Mouse (Mus musculus) cerebellum, adult 2 months (tissue): ENCODE measurements around the gene Aars. TPM values are rescaled to one million over a fixed set of nuclear protein-coding genes. Genes with fewer than 3 reads are reported as not detected.
A peak's percentile ranks its signal among the peaks of the same experiment; 100 is the strongest.
"Not testable (repeated sequence)": the region's sequence is repeated elsewhere in the genome, so short reads cannot be mapped to it uniquely, and the experiment has no call there.

ENCODE experiments used
- DNase-seq, 2 experiments: peaks; one replicate each; pipeline ENCODE4 v3.0.0; 2021
- H3K27ac ChIP-seq: fragments of 200-500 bp; 2 replicates; pipeline ENCODE4 v1.5.1; 2012; ENCODE audit warnings: low read length, control low read depth, inconsistent platforms; ENCODE audit not compliant: insufficient read depth
- H3K27me3 ChIP-seq: fragments of 200-500 bp; 2 replicates; pipeline ENCODE4 v1.6.1; 2012; ENCODE audit warnings: inconsistent platforms, mild to moderate bottlenecking, low read length, moderate library complexity; ENCODE audit not compliant: control insufficient read depth, insufficient read depth
- H3K4me1 ChIP-seq: fragments of 200-500 bp; 2 replicates; pipeline ENCODE4 v1.6.1; 2011; ENCODE audit warnings: low read length; ENCODE audit not compliant: control insufficient read depth, insufficient read depth
- H3K4me3 ChIP-seq: fragments of 200-500 bp; replicated peaks from 2 replicates; pipeline ENCODE3; 2011; ENCODE audit warnings: mild to moderate bottlenecking, low read depth, low read length, control low read depth; ENCODE audit not compliant: insufficient read depth
- CTCF ChIP-seq: fragments of 200-500 bp; IDR thresholded peaks from 2 replicates; pipeline ENCODE4 v1.5.1; 2011; ENCODE audit warnings: low read depth, mild to moderate bottlenecking, control low read depth, low read length, moderate library complexity, borderline replicate concordance; ENCODE audit not compliant: insufficient read depth
- POLR2A ChIP-seq: fragments of 200-500 bp; IDR thresholded peaks from 2 replicates; pipeline ENCODE4 v1.6.1; 2011; ENCODE audit warnings: low read length, control low read depth, borderline replicate concordance; ENCODE audit not compliant: insufficient read depth
- WGBS: fragments of 180-500 bp; shearing (Covaris S2); methylation state at CpG from one replicate; pipeline ENCODE4 v1.1.7; 2018; 5-methylcytosine and 5-hydroxymethylcytosine counted together
- polyA plus RNA-seq: library from polyadenylated mRNA; depleted of rRNA; stranded (reverse); fragments of >200 nt; gene quantifications from 2 replicates; pipeline ENCODE4 v1.2.3, GENCODE M21; 2012; rRNA removed

Gene Aars
- polyA plus RNA-seq, result 101 and 108 TPM in 2 replicates

GRCm38 (mm10) chr8:111032916-111033315, at the start of gene Aars:
TSS of gene Aars (plus strand) at chr8:111033144.
- peak within 1 kb of the TSS; percentile 72 for H3K27ac ChIP-seq
- TF ChIP-seq POLR2A (no peak), CTCF (no peak)
- no peak for DNase-seq
- 96% methylated on average over 7 of the region's 7 CpGs for WGBS
- H3K27me3 ChIP-seq, result no peaks in the 10 kb centered on the region
- peaks cover 3% of the 10 kb centered on the region; the same call in 1 of the 2 replicates for H3K4me1 ChIP-seq
- peak within 1 kb of the TSS; percentile 94 for H3K4me3 ChIP-seq

GRCm38 (mm10) chr8:110987805-110988744, 44.9 kb upstream of the Aars start:
- no peak overlapping the region for H3K4me3 ChIP-seq
- WGBS, result 83% methylated on average over 8 of the region's 8 CpGs
- no peaks in the 10 kb centered on the region for H3K27me3 ChIP-seq
- no peak overlapping the region for H3K27ac ChIP-seq
- TF ChIP-seq POLR2A (no peak), CTCF (no peak)
- no peaks in the 10 kb centered on the region for H3K4me1 ChIP-seq
- no peak for DNase-seq

GRCm38 (mm10) chr8:110990017-110990416, 42.9 kb upstream of the Aars start:
- Histone ChIP-seq H3K4me3 (no peak overlapping the region), H3K4me1 (no peaks in the 10 kb centered on the region), H3K27ac (no peak overlapping the region), H3K27me3 (no peaks in the 10 kb centered on the region)
- no peak for DNase-seq
- WGBS, result 88% methylated on average over 9 of the region's 9 CpGs
- TF ChIP-seq POLR2A, result no peak
- TF ChIP-seq CTCF, result no peak

GRCm38 (mm10) chr8:110996641-110997430, 36.1 kb upstream of the Aars start:
- Histone ChIP-seq H3K27me3 (no peaks in the 10 kb centered on the region), H3K4me1 (no peaks in the 10 kb centered on the region), H3K27ac (0 out of 2 replicates have a peak overlapping the region, but pooled peaks have one; percentile 60), H3K4me3 (peak overlapping the region; percentile 89)
- TF ChIP-seq CTCF, result no peak
- TF ChIP-seq POLR2A, result no peak
- WGBS, result 32% methylated on average over 16 of the region's 16 CpGs
- no peak for DNase-seq

- peak; percentile 85 for TF ChIP-seq POLR2A
- TF ChIP-seq CTCF, result no peak
- 1% methylated on average over 58 of the region's 58 CpGs for WGBS
- Histone ChIP-seq H3K27me3 (no peaks in the 10 kb centered on the region), H3K27ac (peak within 1 kb of the TSS; percentile 60), H3K4me3 (peak within 1 kb of the TSS; percentile 89), H3K4me1 (no peaks in the 10 kb centered on the region)
- peak; percentile 90 to 91 for DNase-seq
Observed at GRCm38 (mm10) chr8:110997547-110998531, 35.1 kb upstream of the Aars start, which contains the start of gene Ddx19a. TSS of gene Ddx19a (minus strand) at chr8:110997800.

- not testable (repeated sequence) for H3K27ac ChIP-seq, H3K4me3 ChIP-seq, H3K4me1 ChIP-seq, H3K27me3 ChIP-seq, DNase-seq
- WGBS, result 93% methylated on average over 9 of the region's 10 CpGs
Observed at GRCm38 (mm10) chr8:111010230-111010991, 22.5 kb upstream of the Aars start.

GRCm38 (mm10) chr8:111026609-111027008, 6.3 kb upstream of the Aars start:
- not testable (repeated sequence) for H3K4me1 ChIP-seq, DNase-seq, H3K27me3 ChIP-seq, H3K4me3 ChIP-seq, H3K27ac ChIP-seq
- 87% methylated on average over 2 of the region's 2 CpGs for WGBS
